Mouse (Mus musculus) thymus, adult 2 months (tissue): ENCODE results near the gene Slc31a1.

Experiments used
- CTCF ChIP-seq: fragments of 200-500 bp; IDR thresholded peaks from 2 replicates; pipeline ENCODE4 v1.5.1; 2012; ENCODE audit warnings: mild to moderate bottlenecking, control low read depth, low read length, moderate library complexity, borderline replicate concordance; ENCODE audit not compliant: control insufficient read depth, poor library complexity, insufficient read depth; ENCODE audit errors: extremely low read depth
- POLR2A ChIP-seq: fragments of 200-500 bp; IDR thresholded peaks from 2 replicates; pipeline ENCODE4 v1.6.1; 2012; ENCODE audit warnings: mild to moderate bottlenecking, low read length, control low read depth, moderate library complexity; ENCODE audit not compliant: control insufficient read depth, poor library complexity, insufficient read depth; ENCODE audit errors: extremely low read depth

DNA sequence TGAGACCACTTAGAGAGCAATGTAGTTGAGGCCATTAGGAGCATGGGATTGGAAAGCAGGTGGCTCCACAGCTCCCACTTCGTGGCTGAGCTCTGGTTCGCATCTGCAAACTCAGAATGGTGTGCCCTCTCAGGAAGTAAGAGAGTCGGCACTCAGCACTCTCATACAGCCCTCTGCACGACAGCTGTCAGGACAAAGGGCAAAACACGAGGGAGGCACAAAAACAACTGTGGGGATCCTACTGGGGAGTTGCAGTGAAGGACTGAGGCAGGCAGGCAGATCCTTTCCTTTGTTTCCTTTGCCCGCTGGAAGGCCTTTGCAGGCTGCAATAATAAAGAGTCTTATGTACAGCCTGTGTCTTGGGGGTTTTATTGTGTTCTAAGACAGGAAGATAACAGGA is 32.9 kb downstream of the Slc31a1 start:
- TF ChIP-seq CTCF (no peak), POLR2A (no peak)
